18 mouse cellular contexts compared by ENCODE assay signal in genomic region chr17:81606084-81606483, GRCm38 (mm10).
"Had no signal": no experiment of that assay in that cellular context is flagged by ENCODE, and none has a peak within 500 bp of the region (broad histone marks: within the 10 kb centered on the region; RNA-seq: fewer than 3 reads in every experiment).

No protein-coding gene starts in this region.

- ATAC-seq: hindbrain, postnatal 0 days; inflammation-experienced regulatory T-cells, adult 6 months; midbrain, embryonic 13.5 days; midbrain, embryonic 16.5 days had no signal

- H3K9me3 ChIP-seq: liver, embryonic 13.5 days; megakaryocyte, embryonic 14.5 days; midbrain, embryonic 10.5 days; midbrain, embryonic 13.5 days; neural tube, embryonic 13.5 days had no signal

- H3K27ac ChIP-seq: hindbrain, postnatal 0 days; layer of hippocampus, adult 2 months; left cerebral cortex, adult 2 months; liver, embryonic 13.5 days; midbrain, embryonic 10.5 days; midbrain, embryonic 13.5 days had no signal

- H3K9ac ChIP-seq: liver, embryonic 13.5 days; midbrain, embryonic 13.5 days; neural tube, embryonic 13.5 days had no signal

- H3K36me3 ChIP-seq: liver, embryonic 13.5 days; midbrain, embryonic 10.5 days; midbrain, embryonic 13.5 days; neural tube, embryonic 13.5 days had no signal

- DNase-seq: kidney, adult 18-20 months; kidney, postnatal 14 days; layer of hippocampus, adult 9-11 months; layer of hippocampus, postnatal 36 days; liver, embryonic 13.5 days; right cerebral cortex, postnatal 25 days; thymus, adult 18-20 months; thymus, postnatal 36 days had no signal

- H3K27me3 ChIP-seq: liver, embryonic 13.5 days; megakaryocyte, embryonic 14.5 days; neural tube, embryonic 13.5 days had no signal

- H3K4me3 ChIP-seq: layer of hippocampus, adult 2 months; left cerebral cortex, adult 2 months; liver, embryonic 13.5 days; megakaryocyte, embryonic 14.5 days; midbrain, embryonic 10.5 days; midbrain, embryonic 13.5 days; myocyte; neural tube, embryonic 13.5 days had no signal

- H3K4me2 ChIP-seq: liver, embryonic 13.5 days; midbrain, embryonic 13.5 days; neural tube, embryonic 13.5 days had no signal

- H3K4me1 ChIP-seq: liver, embryonic 13.5 days; megakaryocyte, embryonic 14.5 days; midbrain, embryonic 10.5 days; midbrain, embryonic 13.5 days had no signal
